ENCODE assay signal across 8 mouse cellular contexts in the genomic region with DNA sequence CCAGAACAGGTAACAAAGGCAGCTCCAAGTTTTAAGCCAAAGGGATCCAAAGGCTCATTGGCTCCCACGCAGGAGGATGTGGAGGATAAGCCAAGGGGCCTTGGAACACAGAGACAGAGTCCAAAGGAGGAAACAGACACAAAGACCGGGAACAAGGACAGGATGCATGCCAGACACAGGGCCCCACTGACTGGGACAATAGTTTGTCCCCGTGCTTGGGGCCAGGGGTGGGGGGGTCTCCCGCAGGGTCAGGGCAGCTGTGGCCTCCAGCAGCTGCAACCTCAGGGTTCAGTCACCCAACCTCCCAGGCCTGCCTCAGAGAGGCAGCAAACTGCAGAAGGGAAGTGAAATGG. TPM values are rescaled to one million over a fixed set of nuclear protein-coding genes. Genes with fewer than 3 reads are reported as not detected.
DNase-seq lines count a peak whose midpoint lies in the region; ATAC-seq lines count a peak whose summit lies in the region.

No protein-coding gene starts in this region.

- peak overlapping the region; percentile 37; the same call in 1 of the 2 replicates for H3K9ac ChIP-seq in kidney, embryonic 14.5 days (ENCODE audit: low read depth, low read length)

- ATAC-seq in kidney, embryonic 14.5 days (ENCODE audit: low FRiP score, low TSS enrichment) = no peak

- H3K4me1 ChIP-seq in kidney, embryonic 14.5 days (ENCODE audit: control insufficient read depth, insufficient read depth, low read length) = peaks cover 14% of the 10 kb centered on the region; the same call in 1 of the 2 replicates

- peak overlapping the region; percentile 51; the same call in 1 of the 2 replicates for H3K27ac ChIP-seq in kidney, embryonic 14.5 days (ENCODE audit: low read depth, low read length)

- no peaks in the 10 kb centered on the region for H3K9me3 ChIP-seq in kidney, embryonic 14.5 days (ENCODE audit: control insufficient read depth, low read length)

- no peak overlapping the region for H3K4me3 ChIP-seq in kidney, embryonic 14.5 days (ENCODE audit: low read length)

- H3K36me3 ChIP-seq in kidney, embryonic 14.5 days (ENCODE audit: control insufficient read depth, insufficient read depth, low read length) = peaks cover 32% of the 10 kb centered on the region

- WGBS in kidney, embryonic 14.5 days = 44% methylated on average over 4 of the region's 4 CpGs

- DNase-seq in layer of hippocampus, adult 9-11 months = peak; percentile 47
- no peak for DNase-seq in layer of hippocampus, postnatal 10 days (ENCODE audit: low spot score in 2 of 2)
- peak; percentile 67 to 85 for DNase-seq in heart, adult 9 months (ENCODE audit: low spot score in 2 of 2)
- DNase-seq in lung, postnatal 36 days = peak; percentile 74
- no peak for DNase-seq in spleen, adult 18-20 months
- no peak for DNase-seq in spleen, postnatal 36 days (ENCODE audit: low spot score in 2 of 2)
- no peak for DNase-seq in layer of hippocampus, adult 9-10 months (ENCODE audit: low spot score)

- H3K27me3 ChIP-seq in kidney, embryonic 14.5 days (ENCODE audit: control insufficient read depth, insufficient read depth, low read length) = no peaks in the 10 kb centered on the region

- H3K4me2 ChIP-seq in kidney, embryonic 14.5 days (replicated peaks; ENCODE audit: low read depth, low read length) = no peak overlapping the region

RNA-seq across cellular contexts. Expression of gene Abhd17a, which starts 2.9 kb away (rescaled TPM):
- 100 to 1,000 TPM; 179 to 191 TPM for total RNA-seq in layer of hippocampus, postnatal 10 days (2021)
- 125 and 130 TPM in 2 replicates for polyA plus RNA-seq in kidney, embryonic 14.5 days (2014; fragmentation: Nextera tagmentation; extraction: Ambion mirVana)

RNA-seq across cellular contexts. Expression of gene Klf16, which starts 10.2 kb away (rescaled TPM):
- 10 to 100 TPM; 41.8 to 43.6 TPM for total RNA-seq in layer of hippocampus, postnatal 10 days (2021)
- polyA plus RNA-seq in kidney, embryonic 14.5 days (2014; fragmentation: Nextera tagmentation; extraction: Ambion mirVana) = 10.1 and 10.2 TPM in 2 replicates

RNA-seq across cellular contexts. Expression of gene Scamp4, which starts 15.4 kb away (rescaled TPM):
- 10 to 100 TPM; 34.9 to 42.9 TPM for total RNA-seq in layer of hippocampus, postnatal 10 days (2021)
- 88.5 and 103 TPM in 2 replicates for polyA plus RNA-seq in kidney, embryonic 14.5 days (2014; fragmentation: Nextera tagmentation; extraction: Ambion mirVana)

RNA-seq across cellular contexts. Expression of gene Adat3, which starts 15.4 kb away (rescaled TPM):
- 1 to 10 TPM; 2.1 to 4.5 TPM for total RNA-seq in layer of hippocampus, postnatal 10 days (2021)
- polyA plus RNA-seq in kidney, embryonic 14.5 days (2014; fragmentation: Nextera tagmentation; extraction: Ambion mirVana) = 8.0 and 8.8 TPM in 2 replicates

RNA-seq across cellular contexts. Expression of gene Gm49322, which starts 18.5 kb away (rescaled TPM):
- 1 to 10 TPM; 2.6 to 3.0 TPM for total RNA-seq in layer of hippocampus, postnatal 10 days (2021)
- polyA plus RNA-seq in kidney, embryonic 14.5 days (2014; fragmentation: Nextera tagmentation; extraction: Ambion mirVana) = 1.9 and 2.5 TPM in 2 replicates

Comparison
In these comparisons a context has a peak if more than half of its experiments do, and no peak if none do; other contexts are left out.
1. DNase-seq: peak in layer of hippocampus, adult 9-11 months (single experiment), heart, adult 9 months (2 of 2) and lung, postnatal 36 days (single experiment); none in layer of hippocampus, postnatal 10 days (0 of 2), spleen, adult 18-20 months (0 of 2), spleen, postnatal 36 days (0 of 2) and layer of hippocampus, adult 9-10 months (single experiment).